Mouse (Mus musculus): ENCODE results near the gene Gm10638.

Gm10638 gene

DNA sequence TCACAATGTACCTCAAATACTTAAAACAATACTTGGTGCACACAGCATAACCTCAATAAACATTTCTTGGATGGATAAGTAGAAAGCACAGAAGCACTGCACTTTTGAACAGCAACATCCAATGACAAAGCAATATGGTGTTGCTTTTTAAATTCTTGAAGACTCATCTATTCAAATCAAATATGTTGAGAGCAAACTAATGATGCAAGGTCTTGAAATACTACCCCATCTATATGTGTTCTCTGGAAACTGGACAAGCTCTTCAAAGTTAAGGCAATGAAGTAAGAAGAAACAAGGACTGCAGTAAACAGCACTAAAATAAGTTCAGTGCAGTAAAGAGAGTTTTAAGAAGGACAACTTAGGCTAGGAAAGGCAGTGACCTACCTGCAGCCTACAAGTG is 4.6 kb upstream of the Gm10638 start:
- in situ Hi-C loops (cut with MboI), result no loop called here

DNA sequence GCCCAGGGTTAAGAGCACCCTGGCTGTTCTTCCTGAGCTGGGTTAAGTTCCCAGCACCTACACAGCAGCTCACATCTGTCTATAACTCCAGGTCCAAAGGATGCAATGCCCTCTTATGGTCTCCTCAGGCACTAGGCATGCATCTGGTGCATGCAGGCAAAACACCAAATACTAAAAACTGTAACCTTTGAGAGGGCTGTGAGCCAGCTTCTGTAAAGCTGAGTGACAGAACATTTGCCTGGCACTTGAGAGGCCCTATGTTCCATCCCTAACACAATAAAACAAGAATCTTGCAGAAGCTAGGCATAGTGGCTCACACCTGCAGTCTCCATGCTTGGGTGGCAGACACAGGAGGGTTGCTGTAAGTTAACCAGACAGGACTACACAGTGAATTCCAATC is 3.9 kb upstream of the Gm10638 start:
- in situ Hi-C loops (cut with MboI), result no loop called here

DNA sequence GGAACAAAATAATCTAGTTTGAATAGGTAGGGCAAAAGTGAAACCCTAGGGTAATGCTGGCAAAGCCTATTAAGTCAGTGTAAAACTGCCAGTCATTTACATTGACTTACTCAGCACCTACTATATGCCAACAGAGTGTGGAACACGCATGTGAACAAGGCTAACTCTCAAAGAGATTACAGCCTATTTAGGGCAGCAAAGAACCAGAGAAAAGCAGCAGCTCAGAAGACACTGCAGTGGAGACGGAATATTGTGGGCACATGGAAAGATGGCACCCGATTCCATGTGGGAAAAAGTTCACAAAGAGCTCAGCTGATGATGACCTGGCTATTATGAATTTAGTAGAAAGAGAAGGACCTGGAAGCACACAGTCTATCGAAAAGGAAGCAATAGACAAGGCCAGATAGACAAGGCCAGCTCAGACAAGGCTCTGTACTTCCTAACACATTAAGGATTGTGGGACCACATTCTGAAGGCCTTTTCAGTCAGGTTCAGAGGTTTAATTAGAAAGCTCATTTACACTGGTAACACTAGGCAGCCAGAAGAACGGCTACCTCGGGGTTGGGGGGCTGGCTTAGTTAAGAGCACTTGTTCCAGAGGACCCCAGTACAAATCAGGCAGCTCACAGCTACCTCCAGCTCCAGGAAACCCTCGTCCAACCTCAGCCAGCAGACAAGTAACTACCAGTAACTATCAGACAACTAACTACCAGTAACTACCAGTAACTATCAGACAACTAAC is 2.7 kb upstream of the Gm10638 start:
- in situ Hi-C loops (cut with MboI), result no loop called here

DNA sequence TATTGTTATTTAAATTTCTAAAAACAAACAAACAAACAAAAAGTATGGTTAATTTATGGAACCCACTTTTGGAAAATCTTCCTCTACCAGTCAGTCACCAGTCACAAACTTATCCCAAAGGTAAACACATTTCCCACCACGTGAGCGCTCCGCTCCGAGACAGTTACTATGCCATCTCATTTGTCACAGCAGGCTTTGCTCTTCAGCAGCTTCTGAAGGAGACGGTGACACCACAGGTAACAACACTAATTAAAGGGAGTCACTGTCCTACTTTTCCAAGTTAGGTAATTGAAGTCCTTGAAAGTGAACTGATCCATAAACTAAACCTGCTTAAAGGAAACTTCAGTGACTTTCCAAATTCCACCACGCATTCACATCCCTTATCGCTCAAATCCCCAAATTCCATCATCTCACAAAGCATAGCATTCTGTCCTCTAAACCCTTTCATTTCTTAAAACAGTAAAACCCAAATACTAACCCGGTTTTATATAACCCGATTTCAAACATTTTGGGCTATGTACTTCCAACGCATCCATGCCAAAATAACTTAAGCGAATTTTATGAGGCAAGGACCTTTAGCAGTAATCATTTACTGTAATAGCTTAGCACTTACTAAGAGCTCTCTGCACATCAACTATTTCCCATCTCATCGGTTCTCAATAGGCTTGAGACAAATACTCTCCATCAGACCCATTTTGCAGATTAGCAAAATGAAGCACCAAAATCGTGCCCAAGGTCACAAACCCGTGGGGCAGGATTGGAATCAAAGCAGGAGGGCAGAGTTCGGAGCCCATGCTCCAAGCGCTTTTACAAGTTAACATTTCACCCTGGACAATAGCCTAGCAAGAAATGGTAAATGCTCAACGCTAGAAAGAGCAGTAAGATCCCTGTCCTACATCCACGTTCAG is 932 bp upstream of the Gm10638 start:
- in situ Hi-C loops (cut with MboI), result no loop called here

DNA sequence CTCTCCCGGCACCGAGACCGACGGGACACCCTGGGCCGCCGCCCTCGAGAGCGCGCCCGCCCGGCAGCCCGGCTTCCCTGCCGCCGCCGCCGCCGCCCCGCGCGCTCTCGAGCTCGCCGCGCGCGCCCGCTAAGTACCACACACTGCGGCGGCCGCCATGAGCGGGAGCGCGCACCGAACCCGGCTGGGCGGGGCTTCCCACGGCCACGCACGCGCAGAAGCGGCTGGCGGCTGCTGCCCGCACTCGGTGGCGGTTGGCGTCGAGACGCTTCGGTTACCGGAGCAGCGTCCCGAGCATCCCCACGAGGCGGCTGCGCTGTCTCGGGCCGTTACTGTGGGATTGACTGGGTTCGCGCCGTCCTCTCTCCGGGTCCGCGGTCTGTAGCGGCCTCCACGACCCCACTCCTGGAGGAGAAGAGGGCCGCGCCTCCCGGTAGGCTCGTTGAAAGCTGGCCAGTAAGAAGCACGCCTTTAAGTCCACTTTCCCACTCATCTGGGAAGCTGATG is 489 bp downstream of the Gm10638 start:
- in situ Hi-C loops (cut with MboI), result no loop called here

DNA sequence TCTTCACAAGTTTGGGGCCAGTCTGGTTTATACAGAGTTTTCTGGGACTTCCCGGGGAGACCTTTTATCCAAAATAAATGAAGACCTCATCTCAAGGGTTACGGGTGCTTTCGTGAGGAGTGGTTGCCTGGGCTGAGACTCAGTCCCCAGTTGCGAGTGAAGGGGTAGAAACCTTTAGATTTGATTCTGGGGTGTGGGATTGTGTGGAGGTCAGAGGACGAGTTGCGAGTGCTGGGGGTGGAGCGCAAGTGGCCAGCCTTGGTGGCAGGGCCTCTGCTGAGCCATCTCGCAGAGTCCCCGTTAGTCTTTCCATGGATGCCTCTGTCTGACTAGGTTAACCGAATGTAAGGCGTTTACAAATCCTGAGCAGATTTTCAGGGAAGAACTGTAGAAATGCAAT is 1.0 kb downstream of the Gm10638 start:
- in situ Hi-C loops (cut with MboI), result no loop called here

DNA sequence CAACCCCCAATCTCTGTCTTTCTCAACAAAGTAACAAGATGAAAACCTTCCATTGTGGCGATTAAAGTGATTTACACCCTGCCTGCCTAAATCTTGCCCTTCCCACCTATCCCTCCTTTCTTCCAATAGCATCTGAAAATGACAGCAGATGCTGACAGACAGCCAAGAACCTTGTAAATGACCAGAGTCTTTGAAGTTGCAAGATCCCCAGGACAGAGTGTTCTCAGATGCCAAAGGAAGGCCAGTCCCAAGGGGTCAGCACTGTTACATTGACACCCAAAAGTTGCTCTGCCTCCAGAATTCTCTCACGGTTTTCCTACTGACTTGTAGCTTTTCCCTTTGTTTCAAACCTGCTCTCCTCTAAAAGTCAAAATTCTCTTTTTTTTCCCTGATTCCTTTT is 4.3 kb downstream of the Gm10638 start:
- in situ Hi-C loops (cut with MboI), result no loop called here

DNA sequence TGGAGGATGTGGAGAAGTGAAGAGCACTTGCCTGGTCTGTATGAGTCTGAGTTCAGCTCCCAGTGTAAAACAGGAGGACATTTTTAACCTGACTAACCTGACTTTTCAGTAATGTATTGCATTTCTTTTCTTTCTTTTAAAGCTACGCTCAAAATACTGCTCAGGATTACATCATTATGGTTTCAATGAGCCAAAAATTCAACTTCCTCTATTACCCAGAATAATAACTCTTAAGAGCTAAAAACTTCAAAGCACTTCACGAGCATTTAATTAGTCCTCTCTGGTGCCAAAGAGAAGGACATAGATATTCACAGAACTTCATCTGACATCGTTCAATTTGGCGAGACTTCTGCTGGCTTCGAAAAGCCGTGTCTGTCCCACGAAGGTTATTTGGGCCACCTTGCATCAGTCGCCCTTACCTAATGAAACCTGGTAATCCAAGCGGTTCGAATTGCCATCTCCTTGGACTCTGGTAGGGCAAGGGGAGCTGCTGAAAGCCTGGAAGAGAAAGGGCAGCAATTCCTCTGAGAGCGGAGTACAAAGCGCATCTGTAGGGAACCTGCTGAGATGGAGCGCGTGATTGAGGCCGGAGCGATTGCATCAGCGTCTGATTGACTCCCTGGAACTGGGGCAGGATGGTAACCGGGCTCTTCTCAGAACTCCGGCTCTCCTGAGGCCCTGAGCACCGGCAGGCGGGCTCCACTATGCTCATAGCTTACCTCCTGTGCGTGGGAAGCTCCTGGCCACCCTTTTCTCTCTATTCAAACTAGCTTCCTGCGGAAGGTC is 11.6 kb downstream of the Gm10638 start:
- in situ Hi-C loops (cut with MboI), result no loop called here

DNA sequence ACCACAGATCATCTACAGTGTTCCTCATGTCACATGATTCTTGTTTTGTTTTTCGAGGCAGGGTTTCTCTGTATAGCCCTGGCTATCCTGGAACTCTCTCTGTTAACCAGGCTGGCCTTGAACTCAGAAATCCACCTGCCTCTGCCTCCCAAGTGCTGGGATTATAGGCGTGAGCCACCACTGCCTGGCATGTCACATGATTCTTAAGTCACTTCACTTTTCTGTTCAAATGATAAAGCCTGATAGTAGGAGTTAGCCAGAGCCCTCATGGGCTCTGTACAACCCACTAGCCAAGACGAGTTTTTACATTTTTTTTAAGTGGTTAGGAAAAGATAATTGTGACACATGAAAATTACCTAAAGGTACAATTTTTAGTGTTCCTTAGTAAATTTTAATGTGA is 13.2 kb downstream of the Gm10638 start:
- in situ Hi-C loops (cut with MboI), result no loop called here

DNA sequence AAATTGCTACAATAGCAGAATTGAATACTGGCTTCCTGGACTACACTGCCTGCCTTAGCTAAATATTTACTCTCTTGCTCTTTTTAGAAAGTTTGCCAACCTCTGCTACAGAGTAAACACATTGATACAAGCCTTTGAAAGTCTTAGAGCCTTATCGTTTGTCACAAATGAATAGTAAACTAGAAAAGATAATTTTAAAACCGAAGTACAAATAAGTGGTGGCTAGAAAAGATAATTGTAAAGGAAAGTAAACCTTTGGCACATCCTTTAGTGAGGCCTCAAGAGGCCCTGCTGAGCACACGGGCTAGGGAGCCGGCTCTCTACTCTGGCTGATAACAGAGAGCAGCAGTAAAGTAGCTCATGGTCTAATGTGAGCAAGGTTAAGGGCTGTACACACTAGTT is 13.6 kb downstream of the Gm10638 start:
- in situ Hi-C loops (cut with MboI), result no loop called here

DNA sequence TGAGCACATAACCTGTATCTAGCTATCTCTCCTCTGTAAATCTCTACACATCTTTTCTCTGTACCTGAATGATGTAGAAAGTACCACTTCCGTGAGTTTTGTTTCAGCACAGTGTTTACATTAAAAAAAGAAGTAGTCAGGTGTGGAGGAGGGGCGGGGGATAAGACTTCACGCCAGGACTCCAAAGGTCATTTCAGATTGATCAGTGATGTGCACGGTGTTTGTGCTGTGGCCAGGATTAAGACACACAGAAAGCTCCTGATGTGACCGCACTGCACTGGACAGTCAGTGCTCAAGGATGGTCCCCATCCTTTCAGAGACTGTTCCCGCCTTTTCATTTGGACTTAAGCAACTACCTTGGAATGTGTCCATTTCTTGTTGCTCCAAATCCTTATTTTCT is 15.2 kb downstream of the Gm10638 start:
- in situ Hi-C loops (cut with MboI), result no loop called here

DNA sequence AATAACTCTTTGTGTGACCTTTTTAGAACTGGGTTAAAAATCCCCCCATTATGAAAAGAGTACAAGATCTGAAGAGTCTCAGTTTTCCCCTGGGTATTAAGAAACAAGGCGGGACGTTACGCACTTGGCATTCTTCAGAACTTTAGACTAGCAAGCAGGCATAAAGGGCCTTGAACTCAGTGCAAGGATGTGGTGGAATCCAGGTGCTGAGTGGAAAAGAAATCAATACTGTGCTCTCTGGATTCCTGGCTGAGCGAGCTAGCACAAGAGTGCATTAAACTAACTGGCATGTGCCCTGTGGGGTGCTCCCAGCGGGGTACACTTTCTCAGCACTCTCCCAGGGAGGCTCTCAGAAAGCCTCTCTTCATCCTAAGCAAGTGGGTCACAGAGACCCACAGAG is 17.3 kb downstream of the Gm10638 start:
- in situ Hi-C loops (cut with MboI), result no loop called here

DNA sequence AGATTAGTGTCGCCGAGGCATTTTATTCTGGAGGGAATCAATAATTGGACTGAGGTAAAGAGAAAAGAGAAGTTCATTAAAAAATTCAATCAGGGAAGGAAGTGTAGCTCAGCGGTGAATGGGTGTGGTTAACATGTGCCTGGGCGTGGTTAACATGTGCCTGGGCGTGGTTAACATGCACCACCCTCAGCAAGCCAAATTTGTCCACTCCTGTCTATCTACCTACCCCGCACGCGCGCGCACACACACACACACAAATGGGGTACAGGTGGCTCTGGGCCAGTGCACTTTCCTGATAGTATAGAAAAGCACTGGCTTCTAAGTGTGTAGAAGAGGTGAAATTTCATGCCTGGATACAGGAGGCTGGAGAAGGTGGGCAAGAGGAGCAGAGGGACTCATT is 19.7 kb downstream of the Gm10638 start:
- in situ Hi-C loops (cut with MboI), result no loop called here

DNA sequence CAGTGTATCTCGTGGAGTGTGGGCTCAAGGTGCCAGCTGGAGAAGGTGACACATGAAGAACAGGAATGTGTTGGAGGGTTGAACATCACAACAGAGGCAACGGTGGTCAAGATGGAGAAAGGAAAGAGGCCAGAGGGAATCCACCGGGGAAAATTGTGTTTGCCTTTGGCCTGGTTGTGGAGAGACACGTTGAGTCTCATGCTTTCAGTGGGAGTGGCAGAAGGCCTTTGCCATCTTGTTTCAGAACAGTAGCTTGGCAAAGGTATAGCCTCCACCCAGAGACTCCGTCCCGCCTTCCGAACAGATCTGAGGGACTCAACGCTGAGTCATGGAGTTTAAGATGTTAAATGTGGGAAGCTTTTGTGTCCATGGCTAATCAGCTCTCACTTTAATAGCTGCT is 20.2 kb downstream of the Gm10638 start:
- in situ Hi-C loops (cut with MboI), result no loop called here

DNA sequence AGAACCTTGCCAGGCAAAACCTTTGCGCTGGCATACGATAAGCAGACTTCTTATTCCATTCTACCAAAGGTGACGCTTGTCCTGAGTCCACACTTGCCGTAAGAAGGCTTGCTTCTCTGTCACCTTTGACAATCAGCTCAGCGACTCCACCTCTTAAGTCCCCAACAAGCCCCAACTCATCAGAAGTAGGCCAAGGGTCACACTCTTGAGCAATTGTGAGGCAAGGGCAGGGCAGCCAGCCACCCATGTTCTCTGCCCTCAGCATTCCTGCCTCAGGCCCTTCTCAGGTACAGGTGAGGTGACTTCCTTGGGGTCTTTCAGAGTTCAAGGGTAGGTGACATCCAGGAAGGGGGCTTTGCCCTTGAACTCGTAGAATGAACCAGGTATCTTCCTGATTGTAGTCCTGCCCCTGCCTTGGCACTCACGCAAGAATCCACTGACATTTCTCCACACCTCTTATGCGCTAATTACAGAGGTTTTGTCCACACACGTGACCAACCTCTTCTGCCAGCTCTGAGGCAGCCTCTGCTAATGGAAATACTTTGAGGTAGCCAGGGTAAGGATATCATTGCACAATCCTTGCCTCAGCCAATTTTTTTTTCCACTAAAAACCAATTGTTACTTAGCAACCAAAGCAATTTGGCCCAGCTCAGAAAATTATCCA is 21.2 kb downstream of the Gm10638 start:
- in situ Hi-C loops (cut with MboI), result no loop called here

DNA sequence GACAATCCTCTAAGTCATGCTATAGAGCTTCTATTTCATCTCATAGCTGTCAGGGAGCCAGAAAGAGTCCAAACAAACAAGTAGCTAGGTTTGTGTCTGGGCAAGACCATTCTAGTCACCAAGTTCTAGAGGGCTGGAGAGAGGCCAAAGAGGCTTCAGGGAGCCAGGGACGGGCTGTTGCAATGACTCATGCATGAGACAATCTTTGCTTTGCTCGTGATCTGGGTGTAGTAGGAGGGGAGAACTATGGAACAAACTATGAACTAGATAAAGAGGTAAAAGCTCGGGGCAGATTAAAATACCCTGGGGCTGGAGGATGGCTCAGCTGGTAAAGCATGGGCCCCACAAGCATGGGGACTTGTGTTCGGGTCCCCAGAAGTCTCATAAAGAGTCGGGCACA is 23.0 kb downstream of the Gm10638 start:
- in situ Hi-C loops (cut with MboI), result no loop called here

DNA sequence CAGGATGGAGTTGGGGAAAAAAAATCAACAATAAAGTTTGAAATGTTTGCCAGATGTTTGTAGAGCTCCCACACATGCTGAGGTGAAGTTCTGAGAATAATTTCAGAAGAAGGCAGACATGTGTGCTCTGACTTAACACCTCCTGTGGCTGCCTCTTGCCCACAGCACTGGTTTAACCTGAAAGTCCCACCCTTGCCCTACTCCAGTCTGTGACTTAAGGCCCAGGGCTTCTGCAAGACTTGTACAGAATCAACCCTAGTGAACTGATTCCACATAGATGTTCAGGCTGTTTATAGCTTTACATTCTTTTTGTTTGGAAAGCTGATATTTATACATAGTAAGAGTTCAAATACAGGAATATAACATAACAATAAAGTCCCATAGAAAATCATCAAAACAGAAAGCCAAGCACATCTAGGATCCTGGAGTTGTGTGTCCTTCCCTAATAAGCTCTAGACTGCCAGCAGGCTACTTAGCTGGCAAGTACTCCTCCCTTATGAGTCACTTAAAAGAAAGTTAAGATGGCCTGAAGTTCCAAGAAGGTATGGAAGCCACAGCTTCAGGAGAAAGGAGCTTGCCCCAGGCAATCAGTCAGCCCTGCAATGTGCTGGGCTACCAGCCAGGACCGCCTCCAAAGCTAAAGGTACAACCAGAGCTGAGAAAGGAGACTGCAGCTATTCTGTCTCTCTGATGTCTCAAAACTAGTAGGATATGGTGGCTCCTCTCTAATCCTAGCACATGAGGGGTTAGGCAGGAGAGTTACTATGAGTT is 24.6 kb downstream of the Gm10638 start:
- in situ Hi-C loops (cut with MboI), result no loop called here

DNA sequence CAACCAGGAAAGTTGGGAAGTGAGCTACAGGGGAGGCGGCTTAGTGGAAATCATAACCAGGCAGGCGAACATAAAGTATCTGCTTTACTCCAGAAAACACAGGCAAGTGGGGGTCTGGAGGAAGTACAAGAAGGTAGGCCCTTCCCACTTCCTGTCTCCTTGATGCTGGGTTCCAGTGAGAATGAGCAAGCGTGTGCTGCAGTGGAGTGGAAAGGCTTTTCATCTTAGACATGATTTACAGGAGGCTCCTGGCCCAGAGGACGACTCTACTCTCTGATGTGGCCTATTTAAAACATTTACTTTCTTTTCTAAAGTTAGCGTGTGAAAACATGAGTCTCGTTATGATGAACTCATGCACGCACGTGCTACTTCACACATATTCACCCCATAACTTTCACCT is 33.7 kb downstream of the Gm10638 start:
- in situ Hi-C loops (cut with MboI), result no loop called here

DNA sequence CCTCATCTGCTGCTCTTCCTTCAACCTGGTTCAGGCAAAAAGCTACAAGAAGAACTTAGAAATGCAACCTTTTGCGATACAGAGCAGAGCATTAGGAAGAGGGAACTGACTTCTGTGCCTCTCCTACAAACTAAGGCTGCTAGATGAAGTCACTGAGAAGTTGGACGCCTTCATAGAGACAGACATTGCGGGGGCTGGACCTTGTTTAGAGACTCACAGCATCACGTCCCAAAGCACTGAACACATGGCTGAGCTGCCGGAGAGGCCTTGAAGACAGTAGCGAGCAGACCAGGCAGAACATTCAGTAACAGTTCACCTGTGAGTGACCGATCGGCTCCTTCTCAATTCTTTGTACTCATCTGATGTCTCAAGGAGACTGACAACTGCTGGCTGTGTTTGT is 35.6 kb downstream of the Gm10638 start:
- in situ Hi-C loops (cut with MboI), result no loop called here

DNA sequence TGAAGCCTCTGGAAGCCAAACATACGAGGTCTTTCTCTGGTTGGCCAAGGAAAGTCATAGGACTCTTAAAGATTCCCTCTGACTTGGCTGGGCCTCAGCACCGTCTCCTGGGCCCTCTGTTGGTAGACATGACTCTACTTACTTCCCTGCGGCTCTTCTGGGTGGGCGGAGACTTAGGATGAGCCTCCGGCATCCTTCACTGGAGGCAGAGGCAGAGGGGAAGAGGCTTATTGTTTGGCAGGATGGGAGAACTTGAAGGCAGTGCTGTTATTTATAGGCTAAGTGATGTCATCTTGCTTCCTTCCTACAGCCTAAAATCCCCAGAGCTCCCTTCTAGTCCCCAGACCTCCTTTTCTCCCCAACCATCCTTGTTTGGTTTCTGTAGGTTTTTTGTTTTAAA is 41.0 kb downstream of the Gm10638 start:
- in situ Hi-C loops (cut with MboI), result no loop called here

DNA sequence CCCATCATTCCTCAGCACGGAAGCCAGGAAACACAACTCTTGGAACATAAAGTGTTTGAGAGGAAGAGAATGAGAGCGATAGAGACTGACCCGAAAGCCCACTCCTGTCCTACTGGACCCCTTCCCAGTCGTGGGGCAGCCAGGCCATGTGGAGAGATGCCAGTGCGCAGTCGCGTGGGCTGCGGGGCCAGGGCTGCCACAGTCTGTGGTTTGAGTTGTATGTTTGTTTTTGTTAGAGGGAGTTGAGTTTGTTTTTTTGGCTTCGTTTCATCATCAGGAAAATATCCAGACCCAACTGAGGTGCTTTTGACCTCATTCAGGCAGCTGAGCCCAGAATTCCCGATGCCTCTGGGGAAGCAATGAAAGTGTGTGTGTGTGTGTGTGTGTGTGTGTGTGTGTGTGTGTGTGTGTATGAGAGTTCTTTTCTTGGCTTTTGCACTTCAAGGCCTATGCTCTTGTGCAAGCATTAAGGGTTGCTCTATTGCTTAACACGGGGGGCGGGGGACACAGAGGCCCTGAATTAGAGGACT is 42.5 kb downstream of the Gm10638 start:
- in situ Hi-C loops (cut with MboI), result no loop called here
